Mouse (Mus musculus): ENCODE results near the gene Nfyc.

- TF ChIP-seq ZNF384 (IDR thresholded peaks at IDR 0.05; ENCODE audit: low read depth, low read length) = no peak
- TF ChIP-seq MAFK (IDR thresholded peaks at IDR 0.05; ENCODE audit: insufficient read depth, low read depth, low read length) = no peak
- TF ChIP-seq CHD2 (IDR thresholded peaks at IDR 0.05; ENCODE audit: low read depth, low read length) = no peak
- TF ChIP-seq HCFC1 (IDR thresholded peaks at IDR 0.05; ENCODE audit: borderline replicate concordance, insufficient read depth, low read length) = no peak
- TF ChIP-seq ZC3H11A (IDR thresholded peaks at IDR 0.05; ENCODE audit: borderline replicate concordance, low read depth, low read length) = no peak
Measured at GRCm38 (mm10) chr4:120878728-120879127, 47.4 kb upstream of the Nfyc start.

Measured in ES-E14 (cell line).